Mouse (Mus musculus): ENCODE results near the gene Gpr137c. TPM values are rescaled to one million over a fixed set of nuclear protein-coding genes. Genes with fewer than 3 reads are reported as not detected.

Gene Gpr137c
- polyA plus RNA-seq, 1 experiment from 2014 or later: 2.3 TPM

GRCm38 (mm10) chr14:45220090-45220956 lies 806 bp downstream of the Gpr137c start, which contains the start of gene Txndc16:
Gene Txndc16, minus strand, starts transcription at chr14:45220328.
- peak within 1 kb of the TSS; percentile 99 for H3K4me2 ChIP-seq (ENCODE audit: low read length)
- H3K36me3 ChIP-seq (ENCODE audit: insufficient read depth, low read length): no peaks in the 10 kb centered on the region
- no peak for TF ChIP-seq CTCF (IDR thresholded peaks at IDR 0.05; ENCODE audit: low read depth)
- H3K4me1 ChIP-seq (replicated peaks; ENCODE audit: insufficient read depth, low read length): no peaks in the 10 kb centered on the region
- no peaks in the 10 kb centered on the region for H3K9me3 ChIP-seq (replicated peaks; ENCODE audit: low read length)
- DNase-seq (ENCODE audit: low spot score) (peak; percentile 76), ATAC-seq (replicated peaks; ENCODE audit: low FRiP score, low read depth) (peak; percentile 17; the same call in 1 of the 2 replicates)
- H3K9ac ChIP-seq (ENCODE audit: low read depth, low read length): peak within 1 kb of the TSS; percentile 88
- under 1% methylated on average over 57 of the region's 59 CpGs for WGBS
- H3K27me3 ChIP-seq (ENCODE audit: insufficient read depth, low read length): no peaks in the 10 kb centered on the region
- peak within 1 kb of the TSS; percentile 79 for H3K4me3 ChIP-seq (replicated peaks; ENCODE audit: low read depth, low read length)
- H3K27ac ChIP-seq: peak within 1 kb of the TSS; percentile 94

GRCm38 (mm10) chr14:45220957-45221630 lies 1.6 kb downstream of the Gpr137c start:
- DNase-seq (ENCODE audit: low spot score): peak; percentile 46
- Histone ChIP-seq H3K9ac (ENCODE audit: low read depth, low read length) (peak overlapping the region; percentile 88), H3K4me1 (replicated peaks; ENCODE audit: insufficient read depth, low read length) (no peaks in the 10 kb centered on the region), H3K27ac (no peak overlapping the region), H3K4me2 (ENCODE audit: low read length) (peak overlapping the region; percentile 99), H3K36me3 (ENCODE audit: insufficient read depth, low read length) (no peaks in the 10 kb centered on the region), H3K27me3 (ENCODE audit: insufficient read depth, low read length) (no peaks in the 10 kb centered on the region), H3K4me3 (replicated peaks; ENCODE audit: low read depth, low read length) (peak overlapping the region; percentile 79), H3K9me3 (replicated peaks; ENCODE audit: low read length) (no peaks in the 10 kb centered on the region)
- 0 out of 2 replicates have a peak, but pooled peaks have one; percentile 23 for TF ChIP-seq CTCF (IDR thresholded peaks at IDR 0.05; ENCODE audit: low read depth)
- ATAC-seq (replicated peaks; ENCODE audit: low FRiP score, low read depth): no peak
- 13% methylated on average over 11 of the region's 11 CpGs for WGBS

GRCm38 (mm10) chr14:45239042-45239441 lies 19.5 kb downstream of the Gpr137c start:
- no peak overlapping the region for H3K4me2 ChIP-seq (ENCODE audit: low read length)
- H3K9me3 ChIP-seq (replicated peaks; ENCODE audit: low read length): no peaks in the 10 kb centered on the region
- H3K4me3 ChIP-seq (replicated peaks; ENCODE audit: low read depth, low read length): no peak overlapping the region
- no peak for ATAC-seq (replicated peaks; ENCODE audit: low FRiP score, low read depth)
- no peak for TF ChIP-seq CTCF (IDR thresholded peaks at IDR 0.05; ENCODE audit: low read depth)
- H3K4me1 ChIP-seq (replicated peaks; ENCODE audit: insufficient read depth, low read length): no peaks in the 10 kb centered on the region
- H3K27me3 ChIP-seq (ENCODE audit: insufficient read depth, low read length): no peaks in the 10 kb centered on the region
- no peaks in the 10 kb centered on the region for H3K36me3 ChIP-seq (ENCODE audit: insufficient read depth, low read length)
- DNase-seq (ENCODE audit: low spot score): no peak
- no peak overlapping the region for H3K9ac ChIP-seq (ENCODE audit: low read depth, low read length)
- 63% methylated on average over 2 of the region's 2 CpGs for WGBS
- no peak overlapping the region for H3K27ac ChIP-seq

- no peak overlapping the region for H3K9ac ChIP-seq (ENCODE audit: low read depth, low read length)
- no peaks in the 10 kb centered on the region for H3K27me3 ChIP-seq (ENCODE audit: insufficient read depth, low read length)
- H3K4me2 ChIP-seq (ENCODE audit: low read length): no peak overlapping the region
- no peaks in the 10 kb centered on the region for H3K36me3 ChIP-seq (ENCODE audit: insufficient read depth, low read length)
- no peak overlapping the region for H3K27ac ChIP-seq
- no peak for DNase-seq (ENCODE audit: low spot score)
- H3K4me1 ChIP-seq (replicated peaks; ENCODE audit: insufficient read depth, low read length): no peaks in the 10 kb centered on the region
- TF ChIP-seq CTCF (IDR thresholded peaks at IDR 0.05; ENCODE audit: low read depth): peak; percentile 61
- no peaks in the 10 kb centered on the region for H3K9me3 ChIP-seq (replicated peaks; ENCODE audit: low read length)
- no peak for ATAC-seq (replicated peaks; ENCODE audit: low FRiP score, low read depth)
- no peak overlapping the region for H3K4me3 ChIP-seq (replicated peaks; ENCODE audit: low read depth, low read length)
- 54% methylated on average over 1 of the region's 1 CpGs for WGBS
These were observed 22.1 kb downstream of the Gpr137c start for GRCm38 (mm10) chr14:45241613-45242012.

DNA sequence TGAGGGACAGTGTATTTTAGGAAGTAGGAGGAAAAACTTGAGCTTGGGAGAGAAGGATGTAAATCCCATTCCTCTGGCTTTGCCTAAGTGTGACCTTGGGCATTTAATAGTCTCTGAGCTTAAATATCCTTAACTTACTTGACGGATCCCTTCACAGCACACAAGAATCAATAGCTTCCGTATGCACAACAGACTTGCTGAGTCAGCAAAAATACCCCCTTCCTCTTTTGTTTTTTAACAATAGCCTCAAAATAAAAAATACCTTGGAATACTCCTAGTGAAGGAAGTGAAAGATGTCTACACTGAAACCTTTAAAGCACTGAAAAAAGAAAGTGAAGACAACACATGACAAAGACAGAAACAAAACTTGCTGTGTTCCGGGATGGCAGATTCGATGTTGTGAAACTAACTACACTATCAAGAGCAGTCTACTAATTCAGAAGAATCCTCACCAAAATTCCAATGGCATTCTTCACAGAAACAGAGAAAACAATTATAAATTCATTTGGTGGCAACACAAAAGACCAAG lies 32.1 kb downstream of the Gpr137c start:
- DNase-seq (ENCODE audit: low spot score) (no peak), ATAC-seq (replicated peaks; ENCODE audit: low FRiP score, low read depth) (no peak)
- WGBS: 85% methylated on average over 4 of the region's 4 CpGs
- Histone ChIP-seq H3K36me3 (ENCODE audit: insufficient read depth, low read length) (no peaks in the 10 kb centered on the region), H3K4me1 (replicated peaks; ENCODE audit: insufficient read depth, low read length) (no peaks in the 10 kb centered on the region), H3K4me3 (replicated peaks; ENCODE audit: low read depth, low read length) (no peak overlapping the region), H3K27me3 (ENCODE audit: insufficient read depth, low read length) (no peaks in the 10 kb centered on the region), H3K4me2 (ENCODE audit: low read length) (no peak overlapping the region), H3K9ac (ENCODE audit: low read depth, low read length) (no peak overlapping the region), H3K27ac (no peak overlapping the region), H3K9me3 (replicated peaks; ENCODE audit: low read length) (no peaks in the 10 kb centered on the region)
- TF ChIP-seq CTCF (IDR thresholded peaks at IDR 0.05; ENCODE audit: low read depth): no peak

- WGBS: 87% methylated on average over 3 of the region's 3 CpGs
- Histone ChIP-seq H3K4me1 (replicated peaks; ENCODE audit: insufficient read depth, low read length) (no peaks in the 10 kb centered on the region), H3K9me3 (replicated peaks; ENCODE audit: low read length) (no peaks in the 10 kb centered on the region), H3K4me2 (ENCODE audit: low read length) (no peak overlapping the region), H3K27me3 (ENCODE audit: insufficient read depth, low read length) (no peaks in the 10 kb centered on the region), H3K36me3 (ENCODE audit: insufficient read depth, low read length) (no peaks in the 10 kb centered on the region), H3K9ac (ENCODE audit: low read depth, low read length) (no peak overlapping the region), H3K4me3 (replicated peaks; ENCODE audit: low read depth, low read length) (no peak overlapping the region), H3K27ac (no peak overlapping the region)
- no peak for TF ChIP-seq CTCF (IDR thresholded peaks at IDR 0.05; ENCODE audit: low read depth)
- DNase-seq (ENCODE audit: low spot score) (no peak), ATAC-seq (replicated peaks; ENCODE audit: low FRiP score, low read depth) (no peak)
These were observed 44.5 kb downstream of the Gpr137c start for GRCm38 (mm10) chr14:45263831-45264592.
